Mouse (Mus musculus) CH12.LX (cell line): ENCODE measurements around the gene Ermp1. TPM values are rescaled to one million over a fixed set of nuclear protein-coding genes. Genes with fewer than 3 reads are reported as not detected.

Experiments used
- DNase-seq: peaks from one replicate; pipeline ENCODE4 v3.0.0-alpha.2; 2013; ENCODE audit errors: extremely low read depth
- H3K27ac ChIP-seq: 2 replicates; pipeline ENCODE4 v1.5.1; 2012; ENCODE audit warnings: low read depth, mild to moderate bottlenecking, control low read depth, moderate library complexity; ENCODE audit not compliant: insufficient read depth
- H3K27me3 ChIP-seq: replicated peaks from 2 replicates; pipeline ENCODE3; 2012; ENCODE audit warnings: inconsistent platforms
- H3K36me3 ChIP-seq, 2 experiments: replicated peaks in 1 of 2; 2 replicates each; pipeline versions ENCODE3 to v1.6.1; 2012; ENCODE audit warnings: inconsistent platforms in 1 of 2, low read length in 1 of 2, mild to moderate bottlenecking in 1 of 2, mixed read lengths in 1 of 2, moderate library complexity in 1 of 2; ENCODE audit not compliant: control insufficient read depth in 1 of 2, insufficient read depth in 1 of 2
- H3K4me1 ChIP-seq, 2 experiments: 2 replicates each; pipeline ENCODE4 v1.6.1; 2012; ENCODE audit warnings: inconsistent platforms in 1 of 2, moderate library complexity in 1 of 2; ENCODE audit not compliant: insufficient read depth in 2 of 2, control insufficient read depth in 1 of 2
- H3K4me2 ChIP-seq: 2 replicates; pipeline ENCODE4 v1.6.1; 2012; ENCODE audit warnings: low read depth, mild to moderate bottlenecking, control low read depth; ENCODE audit not compliant: poor library complexity, insufficient read depth, severe bottlenecking
- H3K4me3 ChIP-seq, 3 experiments: fragments of 150-350 bp in 1 of 3; sonication (generic) in 1 of 3; replicated peaks in 1 of 3; 2 replicates each; pipeline versions ENCODE3 to v1.5.1; 2011 to 2012; ENCODE audit warnings: low read depth in 2 of 3, low read length in 2 of 3, mild to moderate bottlenecking in 2 of 3, moderate library complexity in 2 of 3, control low read depth in 1 of 3, improper control_type of control experiment in 1 of 3, inconsistent platforms in 1 of 3, mixed read lengths in 1 of 3; ENCODE audit not compliant: poor library complexity in 1 of 3
- H3K79me2 ChIP-seq: replicated peaks from 2 replicates; pipeline ENCODE4 v1.6.1; 2012; ENCODE audit warnings: mild to moderate bottlenecking, moderate library complexity; ENCODE audit not compliant: control insufficient read depth, poor library complexity, insufficient read depth, severe bottlenecking; ENCODE audit errors: extremely low read depth
- H3K9ac ChIP-seq: 2 replicates; pipeline ENCODE4 v1.6.1; 2012; ENCODE audit warnings: low read depth, mild to moderate bottlenecking, control low read depth, moderate library complexity; ENCODE audit not compliant: insufficient read depth
- H3K9me3 ChIP-seq: replicated peaks from 2 replicates; pipeline ENCODE3; 2012; ENCODE audit warnings: low read length, inconsistent platforms, mixed read lengths
- BHLHE40 ChIP-seq: IDR thresholded peaks from 2 replicates; pipeline ENCODE4 v1.6.1; 2011; ENCODE audit warnings: mild to moderate bottlenecking, low read depth, low read length, improper control_type of control experiment
- CHD1 ChIP-seq: IDR thresholded peaks from 2 replicates; pipeline ENCODE4 v1.6.1; 2012; ENCODE audit warnings: low read depth, low read length, improper control_type of control experiment, inconsistent platforms
- CHD2 ChIP-seq: IDR thresholded peaks from 2 replicates; pipeline ENCODE4 v1.6.1; 2011; ENCODE audit warnings: low read length, improper control_type of control experiment
- CTCF ChIP-seq, 2 experiments: IDR thresholded peaks in 1 of 2; conservative IDR thresholded peaks in 1 of 2; 2 replicates each; pipeline ENCODE4 v1.5.1; 2011 to 2012; ENCODE audit warnings: low read depth in 2 of 2, low read length in 2 of 2, improper control_type of control experiment in 1 of 2, inconsistent platforms in 1 of 2, mild to moderate bottlenecking in 1 of 2, moderate library complexity in 1 of 2
- E2F4 ChIP-seq: IDR thresholded peaks from 2 replicates; pipeline ENCODE4 v1.6.1; 2011; ENCODE audit warnings: low read depth, low read length, improper control_type of control experiment; ENCODE audit not compliant: insufficient replicate concordance
- ELF1 ChIP-seq: IDR thresholded peaks from 2 replicates; pipeline ENCODE4 v1.6.1; 2014; ENCODE audit warnings: low read depth, mild to moderate bottlenecking, inconsistent platforms, low read length, improper control_type of control experiment
- EP300 ChIP-seq: IDR thresholded peaks from 2 replicates; pipeline ENCODE4 v1.6.1; 2011; ENCODE audit warnings: low read length, improper control_type of control experiment
- ETS1 ChIP-seq: conservative IDR thresholded peaks from 2 replicates; pipeline ENCODE4 v1.6.1; 2012; ENCODE audit warnings: low read depth, mild to moderate bottlenecking, inconsistent platforms, low read length, improper control_type of control experiment, moderate library complexity
- HCFC1 ChIP-seq: IDR thresholded peaks from 2 replicates; pipeline ENCODE4 v1.6.1; 2012; ENCODE audit warnings: low read depth, mild to moderate bottlenecking, inconsistent platforms, low read length, improper control_type of control experiment
- IRF4 ChIP-seq: IDR thresholded peaks from 2 replicates; pipeline ENCODE4 v1.6.1; 2014; ENCODE audit warnings: low read depth, mild to moderate bottlenecking, inconsistent platforms, low read length, improper control_type of control experiment
- JUN ChIP-seq: IDR thresholded peaks from 2 replicates; pipeline ENCODE4 v1.6.1; 2011; ENCODE audit warnings: low read depth, mild to moderate bottlenecking, low read length, improper control_type of control experiment, moderate library complexity; ENCODE audit not compliant: insufficient read depth
- JUND ChIP-seq: conservative IDR thresholded peaks from 2 replicates; pipeline ENCODE4 v1.6.1; 2011; ENCODE audit warnings: low read depth, low read length, improper control_type of control experiment
- KAT2A ChIP-seq: IDR thresholded peaks from 2 replicates; pipeline ENCODE4 v1.6.1; 2012; ENCODE audit warnings: low read length, improper control_type of control experiment, inconsistent platforms; ENCODE audit not compliant: insufficient replicate concordance
- MAFK ChIP-seq: IDR thresholded peaks from 2 replicates; pipeline ENCODE4 v1.6.1; 2011; ENCODE audit warnings: low read length, improper control_type of control experiment; ENCODE audit not compliant: insufficient replicate concordance
- MAX ChIP-seq: IDR thresholded peaks from 2 replicates; pipeline ENCODE4 v1.6.1; 2011; ENCODE audit warnings: low read length, improper control_type of control experiment
- MAZ ChIP-seq: IDR thresholded peaks from 2 replicates; pipeline ENCODE4 v1.6.1; 2012; ENCODE audit warnings: low read depth, mild to moderate bottlenecking, inconsistent platforms, low read length, improper control_type of control experiment, moderate library complexity
- MEF2A ChIP-seq: IDR thresholded peaks from 2 replicates; pipeline ENCODE4 v1.6.1; 2014; ENCODE audit warnings: low read depth, mild to moderate bottlenecking, inconsistent platforms, low read length, improper control_type of control experiment, borderline replicate concordance
- MXI1 ChIP-seq: IDR thresholded peaks from 2 replicates; pipeline ENCODE4 v1.6.1; 2011; ENCODE audit warnings: mild to moderate bottlenecking, low read depth, low read length, improper control_type of control experiment
- PAX5 ChIP-seq: IDR thresholded peaks from 2 replicates; pipeline ENCODE4 v1.6.1; 2012; ENCODE audit warnings: low read length, inconsistent platforms, mixed read lengths
- POLR2A ChIP-seq: IDR thresholded peaks from 2 replicates; pipeline ENCODE4 v1.6.1; 2011; ENCODE audit warnings: low read depth, mild to moderate bottlenecking, improper control_type of control experiment, low read length
- SIN3A ChIP-seq: IDR thresholded peaks from 2 replicates; pipeline ENCODE4 v1.6.1; 2012; ENCODE audit warnings: low read length, improper control_type of control experiment, inconsistent platforms
- TBP ChIP-seq: conservative IDR thresholded peaks from 2 replicates; pipeline ENCODE4 v1.6.1; 2011; ENCODE audit warnings: low read depth, low read length, improper control_type of control experiment
- TCF12 ChIP-seq: IDR thresholded peaks from 2 replicates; pipeline ENCODE4 v1.6.1; 2014; ENCODE audit warnings: low read depth, mild to moderate bottlenecking, inconsistent platforms, low read length, improper control_type of control experiment
- ZC3H11A ChIP-seq: IDR thresholded peaks from 2 replicates; pipeline ENCODE4 v1.6.1; 2012; ENCODE audit warnings: low read depth, mild to moderate bottlenecking, inconsistent platforms, low read length, improper control_type of control experiment
- ZMIZ1 ChIP-seq: IDR thresholded peaks from 2 replicates; pipeline ENCODE4 v1.6.1; 2012; ENCODE audit warnings: low read depth, mild to moderate bottlenecking, inconsistent platforms, low read length, improper control_type of control experiment
- dilution Hi-C: fragments of 300-500 bp; cut with MboI; formaldehyde crosslinking; loops from 2 replicates; pipeline ENCODE4 v1.14.3; 2020; ENCODE audit warnings: low sequenced_read_pairs; ENCODE audit not compliant: extremely low pct_unique_long_range_greater_than_20kb, extremely low pct_ligation_motif_present
- in situ Hi-C: fragments of 300-500 bp; cut with MboI; formaldehyde crosslinking; loops from 3 replicates; pipeline ENCODE4 v1.14.3; 2019; ENCODE audit warnings: low sequenced_read_pairs, low pct_ligation_motif_present, low pct_unique_long_range_greater_than_20kb, mixed read lengths
- polyA plus RNA-seq: library from polyadenylated mRNA; unstranded; fragments of >175 nt; gene quantifications from 2 replicates; pipeline ENCODE4 v1.2.1, GENCODE M21; 2012; ENCODE audit warnings: low read depth; ENCODE audit not compliant: insufficient read length
- total RNA-seq, 2 experiments: library from RNA; depleted of rRNA; stranded (reverse); fragments of 300-350 nt in 1 of 2; fragments of >200 nt in 1 of 2; gene quantifications; 2 replicates each; pipeline ENCODE4 v1.2.3; 2012 to 2014

Gene Ermp1
- total and polyA plus RNA-seq, 3 experiments = 22.7 to 32.9 (median 27.6) TPM

- Histone ChIP-seq H3K9ac (peak overlapping the region; percentile 89), H3K4me2 (peak overlapping the region; percentile 97), H3K27ac (peak overlapping the region; percentile 87), H3K27me3 (no peaks in the 10 kb centered on the region), H3K4me3 (peak overlapping the region; percentile 48 to 54 (median 52)), H3K4me1 (peaks cover 11 to 53% of the 10 kb centered on the region in 2 experiments), H3K79me2 (peaks cover 9% of the 10 kb centered on the region; the same call in 1 of the 2 replicates)
- dilution Hi-C loops = no loop called here
- no peak for DNase-seq
- TF ChIP-seq JUND (no peak), ZC3H11A (no peak), SIN3A (0 out of 2 replicates have a peak, but pooled peaks have one; percentile 49), MAX (no peak), PAX5 (no peak), KAT2A (no peak), MXI1 (peak; percentile 52; the same call in 1 of the 2 replicates), CHD1 (peak; percentile 83; the same call in 1 of the 2 replicates), EP300 (peak; percentile 27; the same call in 1 of the 2 replicates), BHLHE40 (no peak), MAZ (no peak), MAFK (no peak), MEF2A (0 out of 2 replicates have a peak, but pooled peaks have one; percentile 27), ZMIZ1 (peak; percentile 38; the same call in 1 of the 2 replicates), POLR2A (no peak), CHD2 (no peak), IRF4 (peak; percentile 38)
- TF ChIP-seq, all 38 proteins: peak for 7
- Histone ChIP-seq H3K9me3 (peaks cover 4% of the 10 kb centered on the region), H3K36me3 (peaks cover 10 to 38% of the 10 kb centered on the region in 2 experiments)
- in situ Hi-C loops = loop anchor here (10.0 kb wide), 1 partner anchor 173 kb away; the partner anchor contains the start of gene Ranbp6
Observed at GRCm38 (mm10) chr19:29641510-29641909, 6.7 kb downstream of the Ermp1 start.

- Histone ChIP-seq H3K36me3 (peaks cover 13 to 40% of the 10 kb centered on the region in 2 experiments), H3K4me2 (peak overlapping the region; percentile 97)
- no peak for TF ChIP-seq CHD2
- TF ChIP-seq TCF12 = peak; percentile 28; the same call in 1 of the 2 replicates
- no peak for TF ChIP-seq CTCF (conservative IDR thresholded peaks at IDR 0.05 in 1 of 2, IDR thresholded peaks at IDR 0.05 in 1 of 2; ENCODE audit: low read depth in 2 of 2, low read length in 2 of 2)
- peak; percentile 42; the same call in 1 of the 2 replicates for TF ChIP-seq IRF4
- peak; percentile 77 for TF ChIP-seq ETS1
- TF ChIP-seq MAZ = peak; percentile 87
- peak; percentile 64 for TF ChIP-seq POLR2A
- TF ChIP-seq BHLHE40 = 0 out of 2 replicates have a peak, but pooled peaks have one; percentile 30
- TF ChIP-seq HCFC1 = no peak; the same call in 1 of the 2 replicates
- TF ChIP-seq ELF1 = peak; percentile 91
- no peak for TF ChIP-seq E2F4
- 0 out of 2 replicates have a peak, but pooled peaks have one; percentile 13 for TF ChIP-seq TBP
- TF ChIP-seq ZC3H11A = no peak
- TF ChIP-seq JUN = peak; percentile 53
- peak; percentile 6; the same call in 1 of the 2 replicates for TF ChIP-seq EP300
- TF ChIP-seq SIN3A = no peak
- TF ChIP-seq, all 38 proteins: peak for 10
- Histone ChIP-seq H3K9me3 (peaks cover 4% of the 10 kb centered on the region), H3K27me3 (no peaks in the 10 kb centered on the region), H3K79me2 (peaks cover 5% of the 10 kb centered on the region; the same call in 1 of the 2 replicates), H3K4me1 (peaks cover 9 to 48% of the 10 kb centered on the region in 2 experiments), H3K27ac (peak overlapping the region; percentile 87), H3K4me3 (peak overlapping the region; percentile 48 to 54 (median 52)), H3K9ac (peak overlapping the region; percentile 89)
- in situ Hi-C loops (loop anchor here (10.0 kb wide), 1 partner anchor 174 kb away; the partner anchor contains the start of gene Ranbp6), dilution Hi-C loops (no loop called here)
- peak; percentile 68 for DNase-seq
Observed at GRCm38 (mm10) chr19:29641055-29641454, 7.2 kb downstream of the Ermp1 start.
